Mouse (Mus musculus): ENCODE results near the gene Cabp2.

The Cabp2 gene

GRCm38 (mm10) chr19:4096642-4097440 is 15.5 kb downstream of the Cabp2 start, which contains the start of gene Cdk2ap2:
Cdk2ap2 (plus strand) TSS chr19:4097182.
- in situ Hi-C loops (cut with MboI; ENCODE audit: low pct_unique_long_range_greater_than_20kb in 1 of 2, low sequenced_read_pairs in 2 of 2, unreplicated experiment in 1 of 2) = no loop called here

- in situ Hi-C loops (cut with MboI; ENCODE audit: low pct_unique_long_range_greater_than_20kb in 1 of 2, low sequenced_read_pairs in 2 of 2, unreplicated experiment in 1 of 2) = no loop called here
Measured at GRCm38 (mm10) chr19:4097441-4097825, 16.1 kb downstream of the Cabp2 start.

GRCm38 (mm10) chr19:4098426-4098825 is 17.0 kb downstream of the Cabp2 start:
- in situ Hi-C loops (cut with MboI; ENCODE audit: low pct_unique_long_range_greater_than_20kb in 1 of 2, low sequenced_read_pairs in 2 of 2, unreplicated experiment in 1 of 2) = no loop called here

- in situ Hi-C loops (cut with MboI; ENCODE audit: low pct_unique_long_range_greater_than_20kb in 1 of 2, low sequenced_read_pairs in 2 of 2, unreplicated experiment in 1 of 2) = no loop called here
Measured at GRCm38 (mm10) chr19:4099056-4099455, 17.7 kb downstream of the Cabp2 start.

- in situ Hi-C loops (cut with MboI; ENCODE audit: low pct_unique_long_range_greater_than_20kb in 1 of 2, low sequenced_read_pairs in 2 of 2, unreplicated experiment in 1 of 2) = no loop called here
Measured at GRCm38 (mm10) chr19:4099837-4100717, 18.7 kb downstream of the Cabp2 start, which contains the start of gene Pitpnm1. Pitpnm1 (plus strand) TSS chr19:4099998.

GRCm38 (mm10) chr19:4100718-4101261 is 19.4 kb downstream of the Cabp2 start:
- in situ Hi-C loops (cut with MboI; ENCODE audit: low pct_unique_long_range_greater_than_20kb in 1 of 2, low sequenced_read_pairs in 2 of 2, unreplicated experiment in 1 of 2) = no loop called here

GRCm38 (mm10) chr19:4101466-4101865 is 20.1 kb downstream of the Cabp2 start:
- in situ Hi-C loops (cut with MboI; ENCODE audit: low pct_unique_long_range_greater_than_20kb in 1 of 2, low sequenced_read_pairs in 2 of 2, unreplicated experiment in 1 of 2) = no loop called here

- in situ Hi-C loops (cut with MboI; ENCODE audit: low pct_unique_long_range_greater_than_20kb in 1 of 2, low sequenced_read_pairs in 2 of 2, unreplicated experiment in 1 of 2) = no loop called here
Measured at GRCm38 (mm10) chr19:4102049-4102448, 20.7 kb downstream of the Cabp2 start.

- in situ Hi-C loops (cut with MboI; ENCODE audit: low pct_unique_long_range_greater_than_20kb in 1 of 2, low sequenced_read_pairs in 2 of 2, unreplicated experiment in 1 of 2) = no loop called here
Measured at GRCm38 (mm10) chr19:4102626-4103025, 21.2 kb downstream of the Cabp2 start.

- in situ Hi-C loops (cut with MboI; ENCODE audit: low pct_unique_long_range_greater_than_20kb in 1 of 2, low sequenced_read_pairs in 2 of 2, unreplicated experiment in 1 of 2) = no loop called here
Measured at GRCm38 (mm10) chr19:4103294-4103693, 21.9 kb downstream of the Cabp2 start.

- in situ Hi-C loops (cut with MboI; ENCODE audit: low pct_unique_long_range_greater_than_20kb in 1 of 2, low sequenced_read_pairs in 2 of 2, unreplicated experiment in 1 of 2) = no loop called here
Measured at GRCm38 (mm10) chr19:4103792-4104191, 22.4 kb downstream of the Cabp2 start.

- in situ Hi-C loops (cut with MboI; ENCODE audit: low pct_unique_long_range_greater_than_20kb in 1 of 2, low sequenced_read_pairs in 2 of 2, unreplicated experiment in 1 of 2) = no loop called here
Measured at GRCm38 (mm10) chr19:4104675-4105194, 23.4 kb downstream of the Cabp2 start.

GRCm38 (mm10) chr19:4106654-4107053 is 25.3 kb downstream of the Cabp2 start:
- in situ Hi-C loops (cut with MboI; ENCODE audit: low pct_unique_long_range_greater_than_20kb in 1 of 2, low sequenced_read_pairs in 2 of 2, unreplicated experiment in 1 of 2) = no loop called here

GRCm38 (mm10) chr19:4108535-4108934 is 27.2 kb downstream of the Cabp2 start:
- in situ Hi-C loops (cut with MboI; ENCODE audit: low pct_unique_long_range_greater_than_20kb in 1 of 2, low sequenced_read_pairs in 2 of 2, unreplicated experiment in 1 of 2) = no loop called here

GRCm38 (mm10) chr19:4112063-4112960 is 30.9 kb downstream of the Cabp2 start:
- in situ Hi-C loops (cut with MboI; ENCODE audit: low pct_unique_long_range_greater_than_20kb in 1 of 2, low sequenced_read_pairs in 2 of 2, unreplicated experiment in 1 of 2) = no loop called here

GRCm38 (mm10) chr19:4113186-4113805 is 31.9 kb downstream of the Cabp2 start:
- in situ Hi-C loops (cut with MboI; ENCODE audit: low pct_unique_long_range_greater_than_20kb in 1 of 2, low sequenced_read_pairs in 2 of 2, unreplicated experiment in 1 of 2) = no loop called here

- in situ Hi-C loops (cut with MboI; ENCODE audit: low pct_unique_long_range_greater_than_20kb in 1 of 2, low sequenced_read_pairs in 2 of 2, unreplicated experiment in 1 of 2) = no loop called here
Measured at GRCm38 (mm10) chr19:4113806-4114230, 32.4 kb downstream of the Cabp2 start.

GRCm38 (mm10) chr19:4114551-4114950 is 33.2 kb downstream of the Cabp2 start:
- in situ Hi-C loops (cut with MboI; ENCODE audit: low pct_unique_long_range_greater_than_20kb in 1 of 2, low sequenced_read_pairs in 2 of 2, unreplicated experiment in 1 of 2) = no loop called here

Measured in mouse embryonic stem cell (cell line).